Mouse (Mus musculus) lung, postnatal 36 days (tissue): Measurements from ENCODE around the gene Olfr588-ps1.
"Not testable (repeated sequence)": the region's sequence is repeated elsewhere in the genome, so short reads cannot be mapped to it uniquely, and the experiment has no call there.

Experiments
- DNase-seq: peaks from one replicate; pipeline ENCODE4 v3.0.0; 2022; ENCODE audit warnings: mixed read lengths

Gene Olfr588-ps1

DNA sequence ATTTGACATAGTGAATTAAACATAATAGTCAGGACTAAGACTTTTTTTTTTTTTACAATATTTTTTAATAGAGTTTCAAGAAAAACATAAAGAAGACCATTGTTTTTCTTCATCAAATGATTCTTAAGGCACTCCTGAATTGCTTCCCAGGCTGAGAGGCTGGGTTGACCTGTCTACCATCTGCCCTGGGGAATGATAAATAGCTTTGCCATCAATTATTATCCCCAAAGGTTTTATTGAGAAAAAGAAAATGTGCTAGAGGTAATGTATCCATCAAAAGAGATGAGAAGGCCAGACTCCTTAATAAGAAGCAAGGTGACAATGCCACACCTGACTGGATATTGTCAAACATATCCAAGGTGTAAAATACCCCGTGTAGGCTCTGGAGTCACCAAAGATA, at the start of gene Olfr588-ps1:
TSS of gene Olfr588-ps1 (plus strand) at position 301 of the 400 bp plus-strand sequence.
- DNase-seq, result no peak

DNA sequence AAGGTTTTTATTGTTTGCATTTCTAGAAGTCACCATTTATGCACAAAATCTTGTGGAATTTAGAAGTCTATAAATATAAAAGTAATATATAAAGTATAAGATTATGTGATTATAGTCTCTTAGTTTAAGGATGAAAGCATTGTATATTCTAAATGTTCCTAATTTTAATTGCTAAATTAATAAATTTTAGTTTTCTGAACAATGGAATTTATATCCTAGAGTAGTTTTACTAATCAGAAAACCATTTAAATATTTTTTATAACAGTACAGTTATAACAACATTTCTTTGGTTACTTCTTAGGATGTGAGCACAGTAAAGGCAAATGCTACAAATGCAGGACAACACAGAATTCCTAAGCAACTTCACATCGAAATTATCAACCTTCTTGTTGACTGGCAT, 43.3 kb upstream of the Olfr588-ps1 start, which contains the start of gene Olfr585:
TSS of gene Olfr585 (plus strand) at position 301 of the 400 bp plus-strand sequence.
- no peak for DNase-seq

DNA sequence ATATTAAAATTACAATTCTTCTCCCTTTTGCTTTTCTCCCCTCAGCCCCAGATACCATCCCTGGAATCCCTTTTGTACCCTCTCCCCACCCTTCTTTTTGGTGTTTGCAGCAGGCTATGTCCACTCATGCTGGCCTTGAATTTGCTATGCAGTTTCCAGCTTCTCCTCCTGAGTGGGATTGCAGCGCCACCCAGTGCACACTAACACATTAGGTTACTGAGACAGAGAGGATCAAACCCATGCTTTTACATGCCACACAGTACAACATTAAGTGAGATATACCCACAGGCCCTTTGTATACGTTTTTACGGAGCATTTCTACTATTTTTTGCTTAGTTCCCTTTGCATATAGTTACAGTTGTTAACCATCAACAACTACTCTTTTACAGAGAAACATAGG, 21.3 kb upstream of the Olfr588-ps1 start:
- no peak for DNase-seq

DNA sequence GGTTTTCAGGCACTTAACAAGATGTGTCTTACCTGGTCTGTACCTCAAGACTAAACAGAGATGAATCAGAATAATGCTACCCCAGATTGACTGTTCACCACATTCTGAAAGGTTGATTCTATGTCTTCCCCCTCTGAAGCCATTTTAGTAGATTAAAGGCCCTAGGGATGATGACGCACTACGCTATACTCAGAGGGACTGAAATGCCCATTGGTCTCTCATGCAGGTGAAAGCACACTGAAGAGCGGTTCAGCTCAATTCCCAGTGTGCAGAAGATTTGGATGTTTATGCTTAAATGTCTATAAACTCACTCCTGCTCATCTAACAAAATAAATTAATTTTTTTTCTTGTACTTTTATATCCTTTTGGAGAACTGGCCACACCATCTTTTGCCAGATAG, 15.1 kb upstream of the Olfr588-ps1 start, which contains the start of gene Olfr586:
TSS of gene Olfr586 (minus strand) at position 101 of the 400 bp plus-strand sequence.
- no peak for DNase-seq

DNA sequence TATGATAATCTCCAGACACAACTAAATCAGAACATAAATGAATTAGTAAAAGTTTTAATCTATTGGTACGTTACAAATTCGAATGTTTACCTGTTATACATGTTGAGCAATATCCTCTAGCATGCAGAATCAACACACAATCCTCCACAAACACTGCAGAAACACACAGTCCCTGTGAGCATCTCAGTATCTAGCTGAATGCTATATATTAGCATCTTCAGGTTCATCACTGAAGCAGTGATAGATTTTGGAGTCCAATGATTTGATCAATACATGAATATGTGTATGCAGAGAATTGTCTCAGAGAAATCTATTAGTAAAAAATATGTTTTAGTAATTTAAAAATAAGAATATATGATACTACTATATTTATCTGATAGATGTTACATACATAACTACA, 15.6 kb downstream of the Olfr588-ps1 start, which contains the start of gene Olfr589:
TSS of gene Olfr589 (minus strand) at position 101 of the 400 bp plus-strand sequence.
- no peak for DNase-seq

DNA sequence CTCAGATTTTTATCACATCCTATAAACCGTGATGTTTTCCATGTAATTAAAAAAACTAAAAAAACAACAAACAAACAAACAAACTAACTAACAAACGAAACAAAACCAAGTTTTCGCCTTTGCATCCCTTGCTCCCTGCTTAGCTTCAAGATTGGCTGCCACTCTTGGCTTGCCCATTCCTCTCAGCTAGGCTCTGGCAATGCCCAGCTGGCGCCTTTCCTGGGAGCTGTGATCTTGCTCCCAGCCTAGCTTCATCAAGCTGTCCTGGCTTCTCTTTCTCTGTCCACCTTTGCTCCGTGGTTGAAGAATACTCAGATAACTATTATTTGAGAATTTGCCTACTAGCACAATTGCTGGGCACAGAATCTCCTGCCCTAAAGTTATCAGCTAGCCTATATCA, 29.0 kb downstream of the Olfr588-ps1 start:
- no peak for DNase-seq

DNA sequence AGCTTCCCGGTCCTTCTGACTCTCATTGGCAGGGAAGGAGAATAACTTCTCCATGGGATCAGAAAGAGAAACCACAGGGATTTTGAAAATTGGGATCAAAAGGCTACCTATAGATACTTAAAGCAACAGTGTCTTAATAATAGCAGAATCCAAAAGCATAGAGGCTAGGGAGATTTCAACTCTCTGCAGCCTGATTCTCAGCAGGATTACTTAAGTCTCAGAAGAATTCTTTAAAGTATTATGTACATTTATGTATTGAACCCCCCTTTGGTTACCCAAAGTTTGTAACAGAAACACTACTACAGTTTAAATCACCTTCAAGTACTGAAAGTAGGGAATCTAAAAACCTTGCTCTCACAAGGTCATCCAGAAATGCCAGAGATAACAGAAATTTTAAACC, 37.6 kb downstream of the Olfr588-ps1 start, which contains the start of gene Olfr591:
TSS of gene Olfr591 (minus strand) at position 101 of the 400 bp plus-strand sequence.
- no peak for DNase-seq

DNA sequence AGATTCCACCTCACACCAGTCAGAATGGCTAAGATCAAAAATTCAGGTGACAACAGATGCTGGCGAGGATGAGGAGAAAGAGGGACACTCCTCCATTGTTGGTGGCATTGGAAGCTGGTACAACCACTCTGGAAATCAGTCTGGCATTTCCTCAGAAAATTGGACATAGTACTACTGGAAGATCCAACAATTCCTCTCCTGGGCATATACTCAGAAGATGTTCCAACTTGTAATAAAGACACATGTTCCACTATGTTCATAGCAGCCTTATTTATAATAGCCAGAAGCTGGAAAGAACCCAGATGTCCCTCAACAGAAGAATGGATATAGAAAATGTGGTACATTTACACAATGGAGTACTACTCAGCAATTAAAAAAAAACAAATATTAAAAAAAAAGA, 43.8 kb downstream of the Olfr588-ps1 start, which contains the start of gene Olfr592:
TSS of gene Olfr592 (plus strand) at position 301 of the 400 bp plus-strand sequence.
- not testable (repeated sequence) for DNase-seq
